In genomic region chr16:7359043-7359442, GRCm38 (mm10) we compare ENCODE assay signal across 14 mouse cellular contexts.
"Had no signal": no experiment of that assay in that cellular context is flagged by ENCODE, and none has a peak within 500 bp of the region (broad histone marks: within the 10 kb centered on the region; RNA-seq: fewer than 3 reads in every experiment).

No protein-coding gene starts in this region.

- H3K4me2 ChIP-seq: kidney, embryonic 15.5 days; limb, embryonic 12.5 days; liver, embryonic 13.5 days; neural tube, embryonic 13.5 days had no signal

- H3K36me3 ChIP-seq: kidney, embryonic 15.5 days; limb, embryonic 12.5 days; liver, embryonic 13.5 days had no signal

- H3K4me3 ChIP-seq: kidney, embryonic 15.5 days; limb, embryonic 12.5 days; liver, embryonic 13.5 days; neural tube, embryonic 13.5 days had no signal

- H3K9ac ChIP-seq: kidney, embryonic 15.5 days; limb, embryonic 12.5 days; liver, embryonic 13.5 days; liver, postnatal 0 days; neural tube, embryonic 13.5 days had no signal

- H3K27me3 ChIP-seq: kidney, embryonic 15.5 days; limb, embryonic 12.5 days; liver, embryonic 13.5 days; neural tube, embryonic 13.5 days had no signal

- H3K27ac ChIP-seq: kidney, embryonic 15.5 days; limb, embryonic 12.5 days; liver, embryonic 13.5 days; neural tube, embryonic 13.5 days had no signal

- DNase-seq: kidney, adult 2 months; kidney, postnatal 14 days; liver; liver, embryonic 13.5 days; liver, postnatal 0 days; retina, postnatal 1 day; right cerebral cortex, postnatal 4 days; spleen, adult 18-20 months; thymus, adult 18-20 months; thymus, postnatal 14 days had no signal

- H3K9me3 ChIP-seq: kidney, embryonic 15.5 days; limb, embryonic 12.5 days; liver, embryonic 13.5 days; neural tube, embryonic 13.5 days had no signal

- ATAC-seq: intestine, embryonic 16.5 days; liver, postnatal 0 days had no signal

- H3K4me1 ChIP-seq: kidney, embryonic 15.5 days; liver, embryonic 13.5 days had no signal
